Mouse (Mus musculus): Measurements from ENCODE around the gene Evpl. TPM values are rescaled to one million over a fixed set of nuclear protein-coding genes. Genes with fewer than 3 reads are reported as not detected.

Evpl gene
- polyA plus RNA-seq, 1 experiment from 2014 or later: 26.5 TPM

DNA sequence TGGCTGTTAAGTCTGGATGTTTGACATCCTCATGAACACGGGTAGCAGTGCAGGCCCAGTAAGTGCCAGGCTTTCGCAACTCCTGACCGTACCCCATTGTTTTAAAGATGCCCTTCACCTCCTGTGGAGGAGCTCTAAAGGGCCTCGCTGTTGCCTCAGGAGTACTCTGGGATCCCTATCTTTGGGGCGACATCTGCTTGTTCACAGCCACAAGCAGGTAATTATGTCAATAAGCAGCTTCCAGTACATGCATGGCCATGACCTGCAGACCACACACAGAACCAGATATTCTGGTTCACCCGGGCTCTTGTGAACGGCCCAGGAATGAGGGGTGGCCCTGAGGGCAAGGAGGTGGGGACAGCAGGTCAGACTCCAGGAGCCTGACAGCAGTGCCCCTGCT is 22.4 kb upstream of the Evpl start:
- TF ChIP-seq EP300 (optimal IDR thresholded peaks at IDR 0.05) (peak; percentile 61), CTCF (IDR thresholded peaks at IDR 0.05; ENCODE audit: low read depth) (no peak)
- Histone ChIP-seq H3K4me2 (replicated peaks; ENCODE audit: low read depth) (no peak overlapping the region), H3K9ac (ENCODE audit: low read length) (no peak overlapping the region), H3K27me3 (ENCODE audit: control insufficient read depth, insufficient read depth, low read length) (no peaks in the 10 kb centered on the region), H3K4me3 (ENCODE audit: low read depth, low read length) (no peak overlapping the region), H3K4me1 (replicated peaks; ENCODE audit: control insufficient read depth, insufficient read depth) (no peaks in the 10 kb centered on the region), H3K36me3 (ENCODE audit: control insufficient read depth, insufficient read depth, low read length) (peaks cover 36% of the 10 kb centered on the region), H3K27ac (replicated peaks) (peak overlapping the region; percentile 65), H3K9me3 (ENCODE audit: control insufficient read depth, low read length) (no peaks in the 10 kb centered on the region)
- peak; percentile 67 for DNase-seq (ENCODE audit: low spot score)
- WGBS: 69% methylated on average over 7 of the region's 7 CpGs
- ATAC-seq (ENCODE audit: low FRiP score, low TSS enrichment): peak; percentile 83

DNA sequence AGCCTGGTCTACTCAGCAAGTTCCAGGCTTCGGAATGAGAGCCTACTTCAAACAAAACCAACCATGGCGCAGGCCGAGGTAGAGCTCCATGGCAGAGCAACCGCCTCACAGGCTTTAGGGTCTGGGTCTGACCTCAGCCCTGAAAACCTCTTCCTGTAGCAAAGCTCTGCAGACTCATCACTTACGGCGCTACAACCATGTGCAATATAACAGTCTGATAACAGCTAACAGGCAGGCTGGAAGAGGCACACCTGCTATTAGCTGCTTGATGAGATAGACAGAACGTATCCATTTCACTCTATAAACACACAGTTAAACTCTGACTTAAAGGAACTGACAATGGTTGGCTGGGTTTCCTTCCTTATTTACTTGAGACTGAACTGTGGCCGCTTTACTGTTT is 21.6 kb upstream of the Evpl start:
- 82% methylated on average over 8 of the region's 8 CpGs for WGBS
- TF ChIP-seq CTCF (IDR thresholded peaks at IDR 0.05; ENCODE audit: low read depth) (no peak), EP300 (optimal IDR thresholded peaks at IDR 0.05) (no peak)
- Histone ChIP-seq H3K4me2 (replicated peaks; ENCODE audit: low read depth) (no peak overlapping the region), H3K4me3 (ENCODE audit: low read depth, low read length) (no peak overlapping the region), H3K27ac (replicated peaks) (0 out of 2 replicates have a peak overlapping the region, but pooled peaks have one; percentile 35), H3K9me3 (ENCODE audit: control insufficient read depth, low read length) (no peaks in the 10 kb centered on the region), H3K27me3 (ENCODE audit: control insufficient read depth, insufficient read depth, low read length) (no peaks in the 10 kb centered on the region), H3K4me1 (replicated peaks; ENCODE audit: control insufficient read depth, insufficient read depth) (no peaks in the 10 kb centered on the region), H3K36me3 (ENCODE audit: control insufficient read depth, insufficient read depth, low read length) (peaks cover 41% of the 10 kb centered on the region), H3K9ac (ENCODE audit: low read length) (no peak overlapping the region)
- DNase-seq (ENCODE audit: low spot score): no peak
- ATAC-seq (ENCODE audit: low FRiP score, low TSS enrichment): no peak

DNA sequence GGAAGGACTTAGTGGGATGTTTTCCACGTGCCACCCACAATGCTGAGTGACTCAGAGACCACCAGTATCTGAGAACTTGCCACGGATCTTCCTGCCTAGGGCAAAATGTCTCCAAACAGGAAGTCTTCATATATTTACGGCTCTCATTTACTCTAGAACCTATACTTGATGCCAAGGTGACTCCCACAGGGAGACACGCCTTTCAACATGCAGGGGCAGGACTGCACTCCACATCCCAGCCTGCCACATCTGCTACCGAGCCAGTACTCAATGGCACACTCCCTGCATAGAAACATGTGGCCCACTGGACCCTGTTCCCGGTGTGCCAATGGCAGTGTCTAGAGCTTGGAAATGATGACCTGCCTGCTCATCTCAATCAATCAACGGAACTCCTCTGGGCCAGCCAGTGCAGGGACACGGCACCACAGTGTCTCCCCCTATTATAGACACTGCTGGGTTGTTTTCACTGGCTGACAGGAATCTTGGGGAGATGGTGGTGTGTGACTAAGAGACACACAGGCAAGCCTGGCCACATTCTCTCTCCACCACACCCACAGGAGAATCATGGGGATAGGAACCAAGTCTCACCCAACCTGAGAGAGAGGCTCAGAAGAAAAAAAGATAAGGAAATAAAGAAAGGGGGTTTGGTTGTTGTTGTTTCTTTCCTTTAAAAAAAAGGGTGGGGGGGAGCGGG is 18.3 kb upstream of the Evpl start:
- TF ChIP-seq CTCF (IDR thresholded peaks at IDR 0.05; ENCODE audit: low read depth) (no peak), EP300 (optimal IDR thresholded peaks at IDR 0.05) (no peak)

DNA sequence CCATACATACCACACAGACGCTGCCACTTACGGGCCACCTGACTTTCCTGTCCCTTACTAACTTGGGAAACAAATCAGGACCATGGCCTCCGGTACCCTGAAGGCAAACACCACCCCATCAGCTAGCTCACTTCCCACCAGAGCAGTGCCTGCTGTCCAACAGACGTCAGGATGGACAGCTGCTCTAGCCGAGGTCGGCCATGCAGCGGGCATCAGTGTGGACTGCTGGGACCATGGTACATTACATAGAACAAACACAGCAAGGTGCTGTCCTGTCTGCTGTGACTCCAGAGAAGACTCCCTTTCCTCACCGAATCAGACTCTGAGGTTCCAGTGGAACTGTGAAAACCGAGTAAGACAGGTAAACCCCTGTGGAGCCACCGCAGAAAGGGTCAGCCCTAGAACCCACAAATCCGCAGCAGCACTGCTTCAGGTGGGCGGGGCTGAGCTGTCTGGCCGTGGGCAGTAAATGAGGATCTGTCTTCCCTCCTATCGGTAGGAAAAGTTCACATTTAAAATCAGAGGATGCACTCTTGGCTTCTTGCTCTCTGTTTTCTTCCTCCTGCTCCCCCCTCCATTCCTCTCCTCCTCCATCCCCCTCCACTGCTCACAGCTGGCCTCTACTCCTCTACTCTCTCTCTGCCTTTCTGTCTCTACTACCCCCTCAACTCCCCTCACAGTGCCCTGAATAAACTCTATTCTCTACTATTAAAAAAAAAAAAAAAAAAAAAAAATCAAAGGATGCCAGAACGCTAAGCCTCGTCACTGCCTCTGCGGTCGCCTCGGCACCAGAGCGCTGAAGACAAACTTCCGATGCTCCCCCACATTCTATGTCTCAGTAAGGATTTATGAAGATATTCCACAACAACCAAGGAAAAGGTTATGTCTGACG is 17.5 kb upstream of the Evpl start:
- ATAC-seq (ENCODE audit: low FRiP score, low TSS enrichment): no peak

More for the DNA sequence above, 18.3 kb upstream of the Evpl start:
- H3K36me3 ChIP-seq (ENCODE audit: control insufficient read depth, insufficient read depth, low read length): peaks cover 41% of the 10 kb centered on the region
- ATAC-seq (ENCODE audit: low FRiP score, low TSS enrichment): peak; percentile 44; the same call in 1 of the 2 replicates
- H3K27me3 ChIP-seq (ENCODE audit: control insufficient read depth, insufficient read depth, low read length): no peaks in the 10 kb centered on the region
- H3K9me3 ChIP-seq (ENCODE audit: control insufficient read depth, low read length): no peaks in the 10 kb centered on the region
- no peaks in the 10 kb centered on the region for H3K4me1 ChIP-seq (replicated peaks; ENCODE audit: control insufficient read depth, insufficient read depth)
- 61% methylated on average over 9 of the region's 9 CpGs for WGBS
- peak overlapping the region; percentile 89 for H3K27ac ChIP-seq (replicated peaks)
- no peak for DNase-seq (ENCODE audit: low spot score)
- no peak overlapping the region for H3K4me2 ChIP-seq (replicated peaks; ENCODE audit: low read depth)
- no peak overlapping the region for H3K9ac ChIP-seq (ENCODE audit: low read length)
- H3K4me3 ChIP-seq (ENCODE audit: low read depth, low read length): no peak overlapping the region

DNA sequence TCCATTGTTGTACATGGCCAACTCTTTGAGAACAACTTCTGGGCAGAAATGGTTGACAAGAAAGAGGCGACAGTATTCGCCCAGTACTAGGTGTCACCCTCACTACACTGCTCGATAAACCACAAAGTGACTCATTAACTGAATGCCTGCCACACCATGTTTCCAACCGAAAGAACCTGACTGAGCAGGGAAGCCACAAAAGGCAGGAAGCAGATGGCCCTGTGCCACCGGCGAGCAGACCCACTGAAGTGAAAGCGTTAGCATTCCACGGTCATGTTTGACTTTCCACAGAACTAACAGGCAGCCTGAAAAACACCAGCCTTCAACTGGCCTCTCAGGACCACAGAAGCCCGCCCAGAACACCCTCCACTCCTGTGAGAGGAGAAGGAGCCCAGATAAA is 16.8 kb upstream of the Evpl start:
- no peaks in the 10 kb centered on the region for H3K27me3 ChIP-seq (ENCODE audit: control insufficient read depth, insufficient read depth, low read length)
- no peak for TF ChIP-seq EP300 (optimal IDR thresholded peaks at IDR 0.05)
- TF ChIP-seq CTCF (IDR thresholded peaks at IDR 0.05; ENCODE audit: low read depth): no peak
- H3K36me3 ChIP-seq (ENCODE audit: control insufficient read depth, insufficient read depth, low read length): peaks cover 44% of the 10 kb centered on the region
- no peak overlapping the region for H3K9ac ChIP-seq (ENCODE audit: low read length)
- ATAC-seq (ENCODE audit: low FRiP score, low TSS enrichment) (peak; percentile 59), DNase-seq (ENCODE audit: low spot score) (peak; percentile 42)
- H3K27ac ChIP-seq (replicated peaks): peak overlapping the region; percentile 89
- H3K4me1 ChIP-seq (replicated peaks; ENCODE audit: control insufficient read depth, insufficient read depth): no peaks in the 10 kb centered on the region
- H3K4me2 ChIP-seq (replicated peaks; ENCODE audit: low read depth): no peak overlapping the region
- no peaks in the 10 kb centered on the region for H3K9me3 ChIP-seq (ENCODE audit: control insufficient read depth, low read length)
- WGBS: 53% methylated on average over 9 of the region's 9 CpGs
- no peak overlapping the region for H3K4me3 ChIP-seq (ENCODE audit: low read depth, low read length)

More for the DNA sequence above, 17.5 kb upstream of the Evpl start:
- 72% methylated on average over 22 of the region's 22 CpGs for WGBS
- Histone ChIP-seq H3K4me1 (replicated peaks; ENCODE audit: control insufficient read depth, insufficient read depth) (no peaks in the 10 kb centered on the region), H3K9me3 (ENCODE audit: control insufficient read depth, low read length) (no peaks in the 10 kb centered on the region), H3K9ac (ENCODE audit: low read length) (no peak overlapping the region), H3K4me2 (replicated peaks; ENCODE audit: low read depth) (no peak overlapping the region), H3K4me3 (ENCODE audit: low read depth, low read length) (no peak overlapping the region), H3K36me3 (ENCODE audit: control insufficient read depth, insufficient read depth, low read length) (peaks cover 42% of the 10 kb centered on the region), H3K27ac (replicated peaks) (peak overlapping the region; percentile 89), H3K27me3 (ENCODE audit: control insufficient read depth, insufficient read depth, low read length) (no peaks in the 10 kb centered on the region)
- DNase-seq (ENCODE audit: low spot score): no peak
- TF ChIP-seq EP300 (optimal IDR thresholded peaks at IDR 0.05) (no peak), CTCF (IDR thresholded peaks at IDR 0.05; ENCODE audit: low read depth) (no peak)
